Mouse (Mus musculus) stomach, postnatal 0 days (tissue): ENCODE measurements around the gene Kat6b.

Experiments
- CTCF ChIP-seq: IDR thresholded peaks from 2 replicates; pipeline ENCODE4 v1.5.1; 2016; ENCODE audit warnings: antibody characterized with exemption, low read depth, mild to moderate bottlenecking, moderate library complexity
- EP300 ChIP-seq: optimal IDR thresholded peaks from 2 replicates; pipeline ENCODE3; 2016; ENCODE audit warnings: antibody characterized with exemption

DNA sequence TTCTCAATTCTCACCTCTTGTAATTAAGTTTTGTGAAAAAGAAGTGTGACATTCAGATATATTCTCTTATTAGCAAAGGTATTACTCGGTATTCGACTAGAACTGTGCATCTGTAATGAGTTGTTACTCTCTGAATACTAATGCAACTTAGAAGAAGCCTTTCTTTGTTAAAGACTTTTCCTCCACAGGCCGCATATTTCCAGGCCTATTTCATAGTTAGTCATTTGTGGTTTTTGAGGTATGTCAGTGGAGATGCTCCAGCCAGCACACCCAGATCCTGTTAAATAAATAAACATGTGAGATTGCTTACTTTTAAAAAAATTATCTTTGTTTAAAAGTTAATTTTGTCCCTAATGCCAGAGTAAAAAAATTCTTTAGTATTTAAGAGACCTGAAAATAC, 66.7 kb downstream of the Kat6b start:
- no peak for TF ChIP-seq CTCF
- TF ChIP-seq EP300, result no peak
